Mouse (Mus musculus): ENCODE measurements around the gene Slc38a9.

DNA sequence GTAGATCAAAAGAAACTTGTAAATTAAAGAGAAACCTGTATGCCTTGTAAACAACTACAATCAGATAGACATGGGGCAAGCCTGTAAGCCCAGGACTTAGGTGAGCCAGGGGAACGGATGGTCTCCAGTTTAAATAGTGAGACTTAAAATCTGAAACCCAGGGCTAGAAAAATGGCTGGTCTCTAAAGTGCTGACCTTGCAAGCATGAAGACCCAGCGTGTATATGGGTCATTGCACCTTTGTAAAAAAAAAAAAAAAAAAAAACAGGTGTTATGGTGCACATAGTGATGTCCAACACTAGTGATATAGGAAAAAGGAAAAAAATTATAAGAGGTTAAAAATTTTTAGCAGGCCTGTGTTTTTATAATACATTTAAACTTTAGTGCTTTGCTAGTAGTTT, 1.1 kb downstream of the Slc38a9 start:
- no peak for TF ChIP-seq GATA1 (IDR thresholded peaks at IDR 0.05; ENCODE audit: borderline replicate concordance, low read length)
- no peak for TF ChIP-seq FLI1 (IDR thresholded peaks at IDR 0.05; ENCODE audit: low read length)

Measured in megakaryocyte, embryonic 14.5 days (primary cell).